Mouse (Mus musculus): ENCODE measurements around the gene Dguok. TPM values are rescaled to one million over a fixed set of nuclear protein-coding genes. Genes with fewer than 3 reads are reported as not detected.

Dguok gene
- polyA plus RNA-seq, 2 experiments, result 77.0 to 104 TPM

DNA sequence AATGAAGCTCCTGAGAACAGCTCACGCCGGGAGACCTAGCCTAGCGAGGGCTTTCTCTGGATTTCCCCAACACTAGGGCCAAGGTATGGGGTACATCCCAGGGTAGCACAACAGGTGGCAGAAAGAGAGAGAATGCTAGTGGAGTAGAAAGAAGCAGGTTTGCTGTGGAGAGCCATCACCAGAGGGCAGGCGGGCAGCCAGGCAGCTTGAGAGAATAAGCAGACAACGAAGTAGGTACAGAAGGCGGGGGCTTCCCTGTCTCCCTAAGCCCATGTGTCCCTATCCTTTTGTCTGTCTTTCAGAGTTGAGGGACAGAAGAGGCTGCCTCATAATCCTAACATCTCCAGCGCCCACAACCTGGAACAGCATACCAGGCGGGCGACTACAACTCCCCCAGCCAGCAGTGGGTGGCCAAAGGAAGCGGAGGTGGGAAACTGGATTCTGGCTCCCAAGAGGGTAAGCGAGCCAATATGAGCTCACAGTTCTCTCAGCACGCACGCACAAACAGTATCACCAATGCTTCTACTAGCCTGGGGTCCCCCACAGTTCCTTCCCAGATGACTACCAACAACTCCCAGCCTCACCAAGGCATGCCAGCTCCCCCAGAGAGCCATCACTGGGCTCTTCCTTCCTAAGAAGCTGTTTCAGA is 67.5 kb downstream of the Dguok start:
- H3K27me3 ChIP-seq (ENCODE audit: control insufficient read depth, insufficient read depth, low read length), result no peaks in the 10 kb centered on the region
- no peak for DNase-seq (ENCODE audit: low spot score)
- no peak overlapping the region for H3K4me3 ChIP-seq (replicated peaks; ENCODE audit: low read length)
- no peaks in the 10 kb centered on the region for H3K9me3 ChIP-seq (ENCODE audit: control insufficient read depth, low read length)
- peak overlapping the region; percentile 72 for H3K4me2 ChIP-seq (replicated peaks; ENCODE audit: low read depth, low read length, severe bottlenecking)
- WGBS, result 87% methylated on average over 13 of the region's 13 CpGs
- H3K27ac ChIP-seq (replicated peaks; ENCODE audit: low read depth, low read length), result no peak overlapping the region
- H3K9ac ChIP-seq (ENCODE audit: low read depth, low read length, severe bottlenecking), result peak overlapping the region; percentile 70; the same call in 1 of the 2 replicates
- H3K4me1 ChIP-seq (ENCODE audit: control insufficient read depth, insufficient read depth, low read length), result peaks cover 50% of the 10 kb centered on the region
- peaks cover 19% of the 10 kb centered on the region for H3K36me3 ChIP-seq (ENCODE audit: control insufficient read depth, insufficient read depth, low read length)
- TF ChIP-seq POLR2A (IDR thresholded peaks at IDR 0.05; ENCODE audit: borderline replicate concordance, extremely low read depth, insufficient read depth, insufficient read length), result no peak
- ATAC-seq (ENCODE audit: low FRiP score, low read depth), result no peak

DNA sequence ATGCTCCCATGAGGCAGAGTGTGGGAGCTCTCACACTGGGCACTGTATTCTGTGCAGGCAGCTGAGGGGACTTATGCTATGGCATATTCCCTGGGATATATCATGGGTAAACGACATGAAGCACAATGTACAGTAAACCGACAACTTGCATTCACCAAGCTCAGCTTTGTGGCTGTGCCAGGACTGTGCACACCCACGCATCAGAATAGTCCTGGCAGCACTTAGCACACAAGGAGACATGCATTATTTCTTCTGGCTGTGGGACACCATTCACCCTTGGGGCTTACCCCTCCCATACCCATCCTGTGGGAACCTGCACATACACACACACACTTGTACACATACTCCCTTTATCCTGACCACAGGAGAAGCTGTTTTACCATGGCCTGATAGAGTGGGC is 68.2 kb downstream of the Dguok start:
- Histone ChIP-seq H3K4me2 (replicated peaks; ENCODE audit: low read depth, low read length, severe bottlenecking) (no peak overlapping the region), H3K36me3 (ENCODE audit: control insufficient read depth, insufficient read depth, low read length) (peaks cover 19% of the 10 kb centered on the region), H3K9ac (ENCODE audit: low read depth, low read length, severe bottlenecking) (no peak overlapping the region), H3K4me3 (replicated peaks; ENCODE audit: low read length) (no peak overlapping the region), H3K4me1 (ENCODE audit: control insufficient read depth, insufficient read depth, low read length) (peaks cover 44% of the 10 kb centered on the region), H3K27me3 (ENCODE audit: control insufficient read depth, insufficient read depth, low read length) (no peaks in the 10 kb centered on the region), H3K27ac (replicated peaks; ENCODE audit: low read depth, low read length) (no peak overlapping the region), H3K9me3 (ENCODE audit: control insufficient read depth, low read length) (no peaks in the 10 kb centered on the region)
- TF ChIP-seq POLR2A (IDR thresholded peaks at IDR 0.05; ENCODE audit: borderline replicate concordance, extremely low read depth, insufficient read depth, insufficient read length), result no peak
- DNase-seq (ENCODE audit: low spot score), result no peak
- WGBS, result 87% methylated on average over 3 of the region's 3 CpGs
- ATAC-seq (ENCODE audit: low FRiP score, low read depth), result no peak

DNA sequence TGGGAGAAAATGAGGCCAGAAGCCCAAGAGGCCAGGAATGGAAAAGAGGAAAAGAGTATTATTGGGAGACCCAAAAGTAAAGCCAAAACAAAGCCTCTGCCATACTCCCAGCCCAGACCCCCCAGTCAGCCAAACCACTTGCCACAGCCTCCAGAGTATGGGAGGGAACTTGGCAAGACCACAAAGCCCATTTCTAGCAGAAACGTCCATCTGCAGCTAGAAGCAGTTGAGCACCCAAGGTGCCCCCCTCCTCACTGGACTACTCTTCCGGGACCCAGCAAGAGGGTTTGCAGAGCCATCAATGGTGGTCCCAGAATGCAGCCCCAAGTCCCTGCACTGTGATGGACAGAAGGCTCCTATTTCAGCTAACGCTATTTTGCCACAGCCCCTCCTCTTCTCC is 69.0 kb downstream of the Dguok start:
- DNase-seq (ENCODE audit: low spot score) (no peak), ATAC-seq (ENCODE audit: low FRiP score, low read depth) (no peak)
- H3K4me2 ChIP-seq (replicated peaks; ENCODE audit: low read depth, low read length, severe bottlenecking), result 0 out of 2 replicates have a peak overlapping the region, but pooled peaks have one; percentile 9
- no peak overlapping the region for H3K9ac ChIP-seq (ENCODE audit: low read depth, low read length, severe bottlenecking)
- H3K9me3 ChIP-seq (ENCODE audit: control insufficient read depth, low read length), result no peaks in the 10 kb centered on the region
- no peaks in the 10 kb centered on the region for H3K27me3 ChIP-seq (ENCODE audit: control insufficient read depth, insufficient read depth, low read length)
- H3K4me1 ChIP-seq (ENCODE audit: control insufficient read depth, insufficient read depth, low read length), result peaks cover 36% of the 10 kb centered on the region
- no peak overlapping the region for H3K27ac ChIP-seq (replicated peaks; ENCODE audit: low read depth, low read length)
- H3K4me3 ChIP-seq (replicated peaks; ENCODE audit: low read length), result no peak overlapping the region
- peaks cover 24% of the 10 kb centered on the region for H3K36me3 ChIP-seq (ENCODE audit: control insufficient read depth, insufficient read depth, low read length)
- no peak for TF ChIP-seq POLR2A (IDR thresholded peaks at IDR 0.05; ENCODE audit: borderline replicate concordance, extremely low read depth, insufficient read depth, insufficient read length)
- 46% methylated on average over 3 of the region's 3 CpGs for WGBS

DNA sequence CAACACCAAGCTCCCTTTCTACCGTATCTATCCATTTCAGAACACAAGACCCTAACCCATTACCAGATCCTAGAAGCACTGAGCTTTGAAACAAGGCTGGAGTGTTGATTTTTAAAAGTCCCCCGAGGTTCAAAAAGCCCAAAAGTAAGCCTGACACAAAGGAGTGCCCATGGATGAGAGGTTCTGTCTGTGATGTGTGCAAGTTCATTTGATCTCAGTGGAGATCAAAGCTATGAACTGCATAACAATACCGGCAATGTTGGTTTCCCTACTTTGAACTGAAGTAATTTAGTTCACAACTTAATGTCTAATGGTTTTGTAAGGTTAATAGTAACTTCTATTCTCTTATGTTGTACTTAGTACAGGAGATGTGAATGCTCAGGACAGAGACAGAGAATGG is 69.5 kb downstream of the Dguok start:
- DNase-seq (ENCODE audit: low spot score), result no peak
- TF ChIP-seq POLR2A (IDR thresholded peaks at IDR 0.05; ENCODE audit: borderline replicate concordance, extremely low read depth, insufficient read depth, insufficient read length), result no peak
- H3K9ac ChIP-seq (ENCODE audit: low read depth, low read length, severe bottlenecking), result no peak overlapping the region
- H3K27ac ChIP-seq (replicated peaks; ENCODE audit: low read depth, low read length), result no peak overlapping the region
- H3K27me3 ChIP-seq (ENCODE audit: control insufficient read depth, insufficient read depth, low read length), result no peaks in the 10 kb centered on the region
- H3K4me2 ChIP-seq (replicated peaks; ENCODE audit: low read depth, low read length, severe bottlenecking), result no peak overlapping the region
- no peak overlapping the region for H3K4me3 ChIP-seq (replicated peaks; ENCODE audit: low read length)
- H3K9me3 ChIP-seq (ENCODE audit: control insufficient read depth, low read length), result no peaks in the 10 kb centered on the region
- 85% methylated on average over 3 of the region's 3 CpGs for WGBS
- H3K36me3 ChIP-seq (ENCODE audit: control insufficient read depth, insufficient read depth, low read length), result peaks cover 30% of the 10 kb centered on the region
- no peak for ATAC-seq (ENCODE audit: low FRiP score, low read depth)
- peaks cover 30% of the 10 kb centered on the region for H3K4me1 ChIP-seq (ENCODE audit: control insufficient read depth, insufficient read depth, low read length)

DNA sequence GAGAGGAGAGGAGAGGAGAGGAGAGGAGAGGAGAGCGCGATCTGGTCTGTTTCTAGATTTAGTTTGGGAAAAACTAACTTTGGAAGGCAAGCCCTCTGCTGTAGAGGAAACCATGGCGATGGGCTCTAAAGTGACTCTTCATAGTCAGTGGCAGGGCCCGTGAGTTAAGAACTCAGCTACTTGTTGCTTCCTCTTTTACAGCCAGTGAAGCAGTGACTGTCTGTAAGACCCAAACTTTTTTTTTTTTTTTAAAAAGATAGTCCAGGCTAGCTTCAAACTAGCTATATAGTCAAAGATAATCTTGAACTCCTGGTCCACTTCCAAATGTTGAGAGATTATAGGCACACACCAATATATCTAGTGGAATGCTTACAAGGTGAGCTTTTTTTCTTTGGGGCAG is 70.2 kb downstream of the Dguok start:
- no peak overlapping the region for H3K27ac ChIP-seq (replicated peaks; ENCODE audit: low read depth, low read length)
- ATAC-seq (ENCODE audit: low FRiP score, low read depth) (no peak), DNase-seq (ENCODE audit: low spot score) (no peak)
- no peak overlapping the region for H3K4me2 ChIP-seq (replicated peaks; ENCODE audit: low read depth, low read length, severe bottlenecking)
- peaks cover 30% of the 10 kb centered on the region for H3K36me3 ChIP-seq (ENCODE audit: control insufficient read depth, insufficient read depth, low read length)
- no peaks in the 10 kb centered on the region for H3K9me3 ChIP-seq (ENCODE audit: control insufficient read depth, low read length)
- 78% methylated on average over 4 of the region's 4 CpGs for WGBS
- no peak for TF ChIP-seq POLR2A (IDR thresholded peaks at IDR 0.05; ENCODE audit: borderline replicate concordance, extremely low read depth, insufficient read depth, insufficient read length)
- peaks cover 26% of the 10 kb centered on the region for H3K4me1 ChIP-seq (ENCODE audit: control insufficient read depth, insufficient read depth, low read length)
- H3K27me3 ChIP-seq (ENCODE audit: control insufficient read depth, insufficient read depth, low read length), result no peaks in the 10 kb centered on the region
- H3K9ac ChIP-seq (ENCODE audit: low read depth, low read length, severe bottlenecking), result no peak overlapping the region
- H3K4me3 ChIP-seq (replicated peaks; ENCODE audit: low read length), result no peak overlapping the region
